Mouse (Mus musculus): ENCODE data around the gene Hoxb6. TPM values are rescaled to one million over a fixed set of nuclear protein-coding genes. Genes with fewer than 3 reads are reported as not detected.
A peak's percentile ranks its signal among the peaks of the same experiment; 100 is the strongest.

The Hoxb6 gene
- polyA plus RNA-seq, 1 experiment from 2014 or later = 87.2 TPM

- Histone ChIP-seq H3K4me1 (ENCODE audit: control insufficient read depth, insufficient read depth, low read length) (peaks cover 20% of the 10 kb centered on the region), H3K4me3 (ENCODE audit: low read depth, low read length) (peak overlapping the region; percentile 96), H3K4me2 (ENCODE audit: low read depth) (peak overlapping the region; percentile 100), H3K9me3 (ENCODE audit: control insufficient read depth, low read length) (no peaks in the 10 kb centered on the region), H3K9ac (ENCODE audit: low read length) (peak overlapping the region; percentile 100), H3K27ac (ENCODE audit: low read depth, low read length) (peak overlapping the region; percentile 100), H3K36me3 (ENCODE audit: control insufficient read depth, insufficient read depth, low read length) (no peaks in the 10 kb centered on the region), H3K27me3 (ENCODE audit: control insufficient read depth, insufficient read depth, low read length) (peaks cover 2% of the 10 kb centered on the region)
- DNase-seq (ENCODE audit: low spot score) (no peak), ATAC-seq (ENCODE audit: insufficient read depth, low FRiP score, low TSS enrichment) (no peak)
- 8% methylated on average over 4 of the region's 4 CpGs for WGBS
These were observed 16.4 kb upstream of the Hoxb6 start for GRCm38 (mm10) chr11:96275896-96276295.

GRCm38 (mm10) chr11:96277151-96278044 is 14.9 kb upstream of the Hoxb6 start:
- DNase-seq (ENCODE audit: low spot score) (no peak), ATAC-seq (ENCODE audit: insufficient read depth, low FRiP score, low TSS enrichment) (no peak)
- Histone ChIP-seq H3K4me3 (ENCODE audit: low read depth, low read length) (peak overlapping the region; percentile 96), H3K9me3 (ENCODE audit: control insufficient read depth, low read length) (no peaks in the 10 kb centered on the region), H3K27ac (ENCODE audit: low read depth, low read length) (peak overlapping the region; percentile 100), H3K4me1 (ENCODE audit: control insufficient read depth, insufficient read depth, low read length) (peaks cover 23% of the 10 kb centered on the region), H3K4me2 (ENCODE audit: low read depth) (peak overlapping the region; percentile 100), H3K9ac (ENCODE audit: low read length) (peak overlapping the region; percentile 100), H3K27me3 (ENCODE audit: control insufficient read depth, insufficient read depth, low read length) (peaks cover 5% of the 10 kb centered on the region; the same call in 1 of the 2 replicates), H3K36me3 (ENCODE audit: control insufficient read depth, insufficient read depth, low read length) (no peaks in the 10 kb centered on the region)
- whole genome bisulfite sequencing = 1% methylated on average over 35 of the region's 35 CpGs

- peak overlapping the region; percentile 100 for H3K4me2 ChIP-seq (ENCODE audit: low read depth)
- no peak for DNase-seq (ENCODE audit: low spot score)
- no peaks in the 10 kb centered on the region for H3K9me3 ChIP-seq (ENCODE audit: control insufficient read depth, low read length)
- H3K9ac ChIP-seq (ENCODE audit: low read length) = peak overlapping the region; percentile 100
- peak overlapping the region; percentile 96 for H3K4me3 ChIP-seq (ENCODE audit: low read depth, low read length)
- H3K27ac ChIP-seq (ENCODE audit: low read depth, low read length) = peak overlapping the region; percentile 100
- H3K36me3 ChIP-seq (ENCODE audit: control insufficient read depth, insufficient read depth, low read length) = no peaks in the 10 kb centered on the region
- H3K27me3 ChIP-seq (ENCODE audit: control insufficient read depth, insufficient read depth, low read length) = peaks cover 5% of the 10 kb centered on the region; the same call in 1 of the 2 replicates
- 3% methylated on average over 14 of the region's 14 CpGs for WGBS
- H3K4me1 ChIP-seq (ENCODE audit: control insufficient read depth, insufficient read depth, low read length) = peaks cover 23% of the 10 kb centered on the region
- ATAC-seq (ENCODE audit: insufficient read depth, low FRiP score, low TSS enrichment) = no peak
These were observed 14.0 kb upstream of the Hoxb6 start for GRCm38 (mm10) chr11:96278324-96278723.

GRCm38 (mm10) chr11:96278773-96279172 is 13.5 kb upstream of the Hoxb6 start:
- Histone ChIP-seq H3K4me3 (ENCODE audit: low read depth, low read length) (peak overlapping the region; percentile 96), H3K9ac (ENCODE audit: low read length) (peak overlapping the region; percentile 100), H3K4me1 (ENCODE audit: control insufficient read depth, insufficient read depth, low read length) (peaks cover 23% of the 10 kb centered on the region), H3K27me3 (ENCODE audit: control insufficient read depth, insufficient read depth, low read length) (peaks cover 5% of the 10 kb centered on the region; the same call in 1 of the 2 replicates), H3K27ac (ENCODE audit: low read depth, low read length) (peak overlapping the region; percentile 100), H3K4me2 (ENCODE audit: low read depth) (peak overlapping the region; percentile 100), H3K9me3 (ENCODE audit: control insufficient read depth, low read length) (no peaks in the 10 kb centered on the region), H3K36me3 (ENCODE audit: control insufficient read depth, insufficient read depth, low read length) (no peaks in the 10 kb centered on the region)
- ATAC-seq (ENCODE audit: insufficient read depth, low FRiP score, low TSS enrichment) = peak; percentile 56; the same call in 1 of the 2 replicates
- peak; percentile 89 for DNase-seq (ENCODE audit: low spot score)
- WGBS = under 1% methylated on average over 9 of the region's 9 CpGs

- DNase-seq (ENCODE audit: low spot score) (no peak), ATAC-seq (ENCODE audit: insufficient read depth, low FRiP score, low TSS enrichment) (no peak)
- Histone ChIP-seq H3K4me2 (ENCODE audit: low read depth) (peak overlapping the region; percentile 100), H3K27ac (ENCODE audit: low read depth, low read length) (peak overlapping the region; percentile 100), H3K4me1 (ENCODE audit: control insufficient read depth, insufficient read depth, low read length) (peaks cover 23% of the 10 kb centered on the region), H3K27me3 (ENCODE audit: control insufficient read depth, insufficient read depth, low read length) (peaks cover 5% of the 10 kb centered on the region; the same call in 1 of the 2 replicates), H3K9ac (ENCODE audit: low read length) (peak overlapping the region; percentile 100), H3K9me3 (ENCODE audit: control insufficient read depth, low read length) (no peaks in the 10 kb centered on the region), H3K36me3 (ENCODE audit: control insufficient read depth, insufficient read depth, low read length) (no peaks in the 10 kb centered on the region), H3K4me3 (ENCODE audit: low read depth, low read length) (peak overlapping the region; percentile 96)
- whole genome bisulfite sequencing = 2% methylated on average over 28 of the region's 31 CpGs
These were observed 12.6 kb upstream of the Hoxb6 start for GRCm38 (mm10) chr11:96279421-96280233.

- no peaks in the 10 kb centered on the region for H3K36me3 ChIP-seq (ENCODE audit: control insufficient read depth, insufficient read depth, low read length)
- H3K27me3 ChIP-seq (ENCODE audit: control insufficient read depth, insufficient read depth, low read length) = 0 out of 2 replicates have a peak, but pooled peaks cover 3% of the 10 kb centered on the region
- ATAC-seq (ENCODE audit: insufficient read depth, low FRiP score, low TSS enrichment) = no peak
- peaks cover 18% of the 10 kb centered on the region; the same call in 1 of the 2 replicates for H3K4me1 ChIP-seq (ENCODE audit: control insufficient read depth, insufficient read depth, low read length)
- no peak for DNase-seq (ENCODE audit: low spot score)
- 6% methylated on average over 8 of the region's 8 CpGs for WGBS
- no peaks in the 10 kb centered on the region for H3K9me3 ChIP-seq (ENCODE audit: control insufficient read depth, low read length)
- H3K4me2 ChIP-seq (ENCODE audit: low read depth) = peak overlapping the region; percentile 100
- peak overlapping the region; percentile 100 for H3K9ac ChIP-seq (ENCODE audit: low read length)
- peak overlapping the region; percentile 96 for H3K4me3 ChIP-seq (ENCODE audit: low read depth, low read length)
- peak overlapping the region; percentile 100 for H3K27ac ChIP-seq (ENCODE audit: low read depth, low read length)
These were observed 11.6 kb upstream of the Hoxb6 start for GRCm38 (mm10) chr11:96280399-96281378.

- 0 out of 2 replicates have a peak, but pooled peaks cover 3% of the 10 kb centered on the region for H3K27me3 ChIP-seq (ENCODE audit: control insufficient read depth, insufficient read depth, low read length)
- DNase-seq (ENCODE audit: low spot score) (no peak), ATAC-seq (ENCODE audit: insufficient read depth, low FRiP score, low TSS enrichment) (no peak)
- no peaks in the 10 kb centered on the region for H3K36me3 ChIP-seq (ENCODE audit: control insufficient read depth, insufficient read depth, low read length)
- H3K4me1 ChIP-seq (ENCODE audit: control insufficient read depth, insufficient read depth, low read length) = peaks cover 11% of the 10 kb centered on the region; the same call in 1 of the 2 replicates
- H3K4me2 ChIP-seq (ENCODE audit: low read depth) = peak overlapping the region; percentile 100
- peak overlapping the region; percentile 100 for H3K9ac ChIP-seq (ENCODE audit: low read length)
- 1% methylated on average over 18 of the region's 18 CpGs for WGBS
- H3K27ac ChIP-seq (ENCODE audit: low read depth, low read length) = peak overlapping the region; percentile 100
- no peaks in the 10 kb centered on the region for H3K9me3 ChIP-seq (ENCODE audit: control insufficient read depth, low read length)
- peak overlapping the region; percentile 96 for H3K4me3 ChIP-seq (ENCODE audit: low read depth, low read length)
These were observed 10.9 kb upstream of the Hoxb6 start for GRCm38 (mm10) chr11:96281396-96281795.

Measured in neural tube, embryonic 11.5 days (tissue).